Mouse (Mus musculus) ES-Bruce4 (cell line): Measurements from ENCODE around the gene Faim.

ENCODE experiments used
- CTCF ChIP-seq: IDR thresholded peaks from one replicate; pipeline ENCODE4 v1.8.1; 2011; ENCODE audit warnings: low read depth, low read length
- EP300 ChIP-seq: IDR thresholded peaks from 2 replicates; pipeline ENCODE4 v1.6.1; 2011; ENCODE audit warnings: low read depth, low read length; ENCODE audit not compliant: insufficient read depth
- POLR2A ChIP-seq: IDR thresholded peaks from one replicate; pipeline ENCODE4 v1.8.1; 2011; ENCODE audit warnings: low read length; ENCODE audit not compliant: insufficient read depth

- TF ChIP-seq CTCF (no peak), POLR2A (peak; percentile 18), EP300 (no peak)
Observed at GRCm38 (mm10) chr9:98985800-98986475, at the start of gene Faim.
